Mouse (Mus musculus) forebrain, embryonic 11.5 days (tissue): ENCODE results near the gene Arid1b. TPM values are rescaled to one million over a fixed set of nuclear protein-coding genes. Genes with fewer than 3 reads are reported as not detected.

ENCODE experiments used
- ATAC-seq: fragments of 200-750 bp; cut with Nextera tagmentation; replicated peaks from 2 replicates; pipeline ENCODE4 v1.8.0; 2017; ENCODE audit warnings: moderate TSS enrichment; ENCODE audit not compliant: low FRiP score
- DNase-seq: peaks from one replicate; pipeline ENCODE4 v3.0.0-alpha.2; 2017; ENCODE audit warnings: low spot score
- H3K27ac ChIP-seq: fragments of 300-500 bp; sonication (generic); 2 replicates; pipeline ENCODE4 v1.5.1; 2014; ENCODE audit warnings: low read depth, low read length
- H3K27me3 ChIP-seq: fragments of 300-500 bp; sonication (generic); 2 replicates; pipeline ENCODE4 v1.6.1; 2014; ENCODE audit warnings: mild to moderate bottlenecking, low read length, mixed read lengths; ENCODE audit not compliant: control insufficient read depth, insufficient read depth
- H3K36me3 ChIP-seq: fragments of 300-500 bp; sonication (generic); 2 replicates; pipeline ENCODE4 v1.6.1; 2014; ENCODE audit warnings: mild to moderate bottlenecking, low read length, moderate library complexity, mixed read lengths; ENCODE audit not compliant: control insufficient read depth, insufficient read depth
- H3K4me1 ChIP-seq: fragments of 300-500 bp; sonication (generic); replicated peaks from 2 replicates; pipeline ENCODE4 v1.6.1; 2014; ENCODE audit warnings: low read length, mixed read lengths; ENCODE audit not compliant: control insufficient read depth, insufficient read depth
- H3K4me2 ChIP-seq: fragments of 300-500 bp; sonication (generic); 2 replicates; pipeline ENCODE4 v1.6.1; 2014; ENCODE audit warnings: low read depth, mild to moderate bottlenecking, low read length, moderate library complexity, mixed read lengths; ENCODE audit not compliant: severe bottlenecking
- H3K4me3 ChIP-seq: fragments of 300-500 bp; sonication (generic); 2 replicates; pipeline ENCODE4 v1.5.1; 2014; ENCODE audit warnings: low read depth, low read length
- H3K9ac ChIP-seq: fragments of 300-500 bp; sonication (generic); 2 replicates; pipeline ENCODE4 v1.6.1; 2014; ENCODE audit warnings: low read length
- H3K9me3 ChIP-seq: fragments of 300-500 bp; sonication (generic); 2 replicates; pipeline ENCODE4 v1.6.1; 2016; ENCODE audit warnings: low read length, mixed read lengths; ENCODE audit not compliant: control insufficient read depth
- WGBS: fragments of 180-500 bp; shearing (Covaris S2); extraction: QIAGEN DNeasy Blood & Tissue Kit; methylation state at CpG from one replicate; pipeline ENCODE4 v1.1.7; 2014; 5-methylcytosine and 5-hydroxymethylcytosine counted together
- polyA plus RNA-seq: library from polyadenylated mRNA; unstranded; fragments of >200 nt; fragmentation: Nextera tagmentation; extraction: Ambion mirVana; gene quantifications from 2 replicates; pipeline ENCODE4 v1.2.1, GENCODE M21; 2014

Arid1b gene
- polyA plus RNA-seq, 1 experiment from 2014 or later: 16.3 TPM

DNA sequence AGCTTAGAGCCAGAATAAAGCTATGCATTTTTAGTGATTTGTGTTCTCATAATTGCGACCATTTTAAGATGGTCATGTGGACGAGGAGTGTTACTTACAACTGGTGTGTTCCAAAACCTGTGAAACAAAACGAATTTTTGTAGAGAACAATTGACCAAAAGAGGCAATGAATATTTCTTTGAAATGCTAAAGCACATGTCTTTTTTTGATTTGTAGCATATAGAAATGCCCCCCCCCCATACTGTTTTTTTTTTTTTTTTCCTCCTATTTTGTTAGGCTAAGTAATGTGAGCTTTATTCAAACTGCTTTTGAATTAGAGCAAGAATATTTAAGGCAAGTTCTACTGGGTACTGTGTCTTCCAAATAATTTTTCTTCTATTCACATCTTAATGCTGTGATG, 3.8 kb downstream of the Arid1b start:
- H3K9ac ChIP-seq: no peak overlapping the region
- peaks cover 11% of the 10 kb centered on the region for H3K4me1 ChIP-seq
- no peak for DNase-seq
- WGBS: 37% methylated on average over 3 of the region's 3 CpGs
- H3K4me3 ChIP-seq: no peak overlapping the region
- H3K9me3 ChIP-seq: no peaks in the 10 kb centered on the region
- H3K27ac ChIP-seq: no peak overlapping the region
- no peak for ATAC-seq
- no peaks in the 10 kb centered on the region for H3K36me3 ChIP-seq
- H3K27me3 ChIP-seq: no peaks in the 10 kb centered on the region
- 0 out of 2 replicates have a peak overlapping the region, but pooled peaks have one; percentile 18 for H3K4me2 ChIP-seq

DNA sequence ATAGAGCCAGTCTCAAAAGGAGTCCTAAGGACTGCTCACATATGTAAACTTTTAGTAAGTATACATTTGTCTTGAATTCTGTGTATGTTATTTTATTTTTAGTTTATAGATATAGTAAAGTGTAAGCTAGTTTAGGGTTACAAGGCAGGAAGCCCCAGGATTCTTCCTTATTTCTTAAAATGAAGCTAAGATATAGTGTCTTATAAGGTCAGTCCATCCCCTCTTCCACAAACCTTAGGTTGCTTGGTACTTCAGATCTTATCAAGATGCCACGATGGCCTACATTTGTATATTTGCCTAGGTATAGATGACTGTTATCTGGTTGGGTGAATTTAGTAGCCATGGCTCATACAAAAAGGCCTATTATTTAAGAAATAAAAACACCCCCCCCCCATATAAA, 5.1 kb downstream of the Arid1b start:
- no peak overlapping the region for H3K4me2 ChIP-seq
- no peaks in the 10 kb centered on the region for H3K36me3 ChIP-seq
- no peaks in the 10 kb centered on the region for H3K9me3 ChIP-seq
- WGBS: 85% methylated on average over 1 of the region's 1 CpGs
- H3K4me1 ChIP-seq: peaks cover 7% of the 10 kb centered on the region
- DNase-seq (no peak), ATAC-seq (no peak)
- H3K27ac ChIP-seq: no peak overlapping the region
- no peaks in the 10 kb centered on the region for H3K27me3 ChIP-seq
- no peak overlapping the region for H3K4me3 ChIP-seq
- no peak overlapping the region for H3K9ac ChIP-seq

DNA sequence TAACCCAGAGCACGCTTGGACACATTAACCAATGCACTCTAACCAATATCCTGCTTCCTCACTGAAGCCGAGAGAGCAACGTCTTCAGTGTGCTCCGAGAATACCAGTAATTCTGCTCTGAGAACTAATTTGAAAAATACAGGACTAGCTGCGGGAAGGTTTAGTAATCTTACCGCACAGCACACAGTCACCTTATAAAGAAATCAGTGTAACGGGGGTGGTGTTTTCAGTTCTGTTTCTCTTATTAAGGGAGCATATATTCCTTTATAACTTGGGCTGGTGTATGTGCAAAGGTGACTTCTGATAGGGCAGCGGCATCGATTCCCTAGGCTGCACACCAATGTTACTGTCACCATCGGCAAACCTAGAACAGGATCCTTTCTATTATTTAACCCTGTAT, 5.9 kb downstream of the Arid1b start:
- DNase-seq (no peak), ATAC-seq (no peak)
- 68% methylated on average over 10 of the region's 10 CpGs for WGBS
- Histone ChIP-seq H3K4me1 (peaks cover 7% of the 10 kb centered on the region), H3K27ac (no peak overlapping the region), H3K4me3 (no peak overlapping the region), H3K9me3 (no peaks in the 10 kb centered on the region), H3K4me2 (no peak overlapping the region), H3K9ac (no peak overlapping the region), H3K36me3 (no peaks in the 10 kb centered on the region), H3K27me3 (no peaks in the 10 kb centered on the region)

DNA sequence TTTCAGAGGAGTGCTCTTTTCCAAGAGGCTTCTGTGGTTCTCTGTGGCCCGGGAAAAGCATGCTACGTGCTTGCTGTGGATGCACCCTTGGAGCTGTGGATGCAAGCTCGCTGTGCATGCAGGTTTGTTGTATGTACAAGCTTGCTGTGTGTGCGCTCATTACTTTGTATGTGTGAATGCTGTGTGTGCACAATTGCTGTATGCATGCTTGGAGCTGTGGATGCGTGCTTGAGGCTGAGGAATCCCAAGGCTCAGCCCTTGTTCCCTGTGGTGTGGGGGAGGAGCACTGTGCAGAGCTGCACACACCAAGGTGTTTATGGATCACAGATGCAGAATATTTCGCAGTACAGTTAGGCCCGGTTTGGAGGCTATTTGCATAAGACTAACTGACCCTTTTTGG, 6.7 kb downstream of the Arid1b start:
- Histone ChIP-seq H3K4me2 (no peak overlapping the region), H3K9ac (no peak overlapping the region)

DNA sequence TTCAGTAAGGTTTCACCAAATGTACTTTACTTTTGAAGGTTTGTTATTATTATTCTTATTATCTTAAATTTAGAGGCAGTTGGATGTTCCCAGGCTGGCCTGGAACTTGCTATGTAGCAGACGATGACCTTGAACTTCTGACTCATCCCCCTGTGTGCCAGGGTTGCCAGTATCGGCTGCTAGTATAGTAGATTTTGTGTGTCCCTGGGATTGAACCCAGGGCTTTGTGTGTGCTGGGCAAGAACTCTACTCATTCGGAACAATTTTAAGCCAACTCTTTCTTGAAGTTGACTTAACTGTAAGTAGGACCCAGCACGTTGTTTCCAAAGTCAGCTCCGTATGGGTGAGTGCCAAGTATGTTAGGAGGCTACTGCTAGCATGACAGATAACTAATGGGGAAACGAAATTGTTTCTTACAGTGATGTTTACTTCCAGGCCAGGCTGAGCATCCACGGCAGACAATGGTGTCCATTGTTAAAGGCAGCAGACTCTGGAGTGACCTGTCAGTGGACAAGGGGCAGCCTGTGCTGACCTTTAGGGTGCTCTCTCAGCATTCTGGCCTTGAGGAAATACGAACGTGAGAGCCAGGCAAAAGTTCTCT, 7.5 kb downstream of the Arid1b start:
- no peak overlapping the region for H3K4me3 ChIP-seq
- no peak overlapping the region for H3K27ac ChIP-seq
- ATAC-seq (no peak), DNase-seq (no peak)
- WGBS: 49% methylated on average over 9 of the region's 9 CpGs
- H3K27me3 ChIP-seq: no peaks in the 10 kb centered on the region
- H3K9me3 ChIP-seq: no peaks in the 10 kb centered on the region
- H3K4me1 ChIP-seq: peaks cover 10% of the 10 kb centered on the region
- no peak overlapping the region for H3K4me2 ChIP-seq
- H3K36me3 ChIP-seq: no peaks in the 10 kb centered on the region
- H3K9ac ChIP-seq: no peak overlapping the region

More for the DNA sequence above, 6.7 kb downstream of the Arid1b start:
- WGBS: 50% methylated on average over 7 of the region's 7 CpGs
- Histone ChIP-seq H3K36me3 (no peaks in the 10 kb centered on the region), H3K9me3 (no peaks in the 10 kb centered on the region), H3K27ac (no peak overlapping the region), H3K27me3 (no peaks in the 10 kb centered on the region), H3K4me3 (no peak overlapping the region), H3K4me1 (peaks cover 7% of the 10 kb centered on the region)
- no peak for ATAC-seq
- no peak for DNase-seq

DNA sequence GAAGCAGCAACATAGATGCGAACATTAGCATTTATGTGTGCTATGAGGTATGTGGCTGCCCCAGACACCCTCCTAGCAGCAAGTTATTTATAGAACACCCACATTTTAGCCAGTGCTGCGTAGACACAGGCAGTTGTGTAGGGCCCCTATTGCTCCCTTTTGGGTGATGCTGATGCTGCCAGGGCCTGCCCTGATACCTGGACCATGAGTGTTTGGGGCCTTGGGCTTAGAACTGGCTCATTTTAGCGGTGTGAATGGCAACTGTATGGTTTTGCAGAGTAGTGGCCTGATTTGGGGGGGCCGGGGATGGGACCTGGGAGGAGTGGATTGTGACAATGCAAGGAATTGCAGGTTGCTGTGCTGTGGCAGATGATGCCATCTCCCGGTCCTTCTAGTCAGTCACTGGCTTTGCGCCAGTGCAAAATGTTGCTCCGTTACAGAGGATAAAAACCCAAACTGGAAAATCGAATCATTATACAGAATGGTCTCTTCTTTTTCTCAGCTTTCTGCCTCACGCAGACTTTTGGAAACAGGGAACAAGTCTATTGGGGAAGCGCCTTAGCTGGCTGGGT, 8.9 kb downstream of the Arid1b start:
- no peak overlapping the region for H3K9ac ChIP-seq
- H3K4me2 ChIP-seq: no peak overlapping the region
- ATAC-seq: no peak
- no peaks in the 10 kb centered on the region for H3K27me3 ChIP-seq
- no peak overlapping the region for H3K4me3 ChIP-seq
- no peaks in the 10 kb centered on the region for H3K36me3 ChIP-seq
- no peaks in the 10 kb centered on the region for H3K9me3 ChIP-seq
- H3K4me1 ChIP-seq: peaks cover 20% of the 10 kb centered on the region
- no peak overlapping the region for H3K27ac ChIP-seq
- DNase-seq: peak; percentile 44
- WGBS: 87% methylated on average over 10 of the region's 10 CpGs

DNA sequence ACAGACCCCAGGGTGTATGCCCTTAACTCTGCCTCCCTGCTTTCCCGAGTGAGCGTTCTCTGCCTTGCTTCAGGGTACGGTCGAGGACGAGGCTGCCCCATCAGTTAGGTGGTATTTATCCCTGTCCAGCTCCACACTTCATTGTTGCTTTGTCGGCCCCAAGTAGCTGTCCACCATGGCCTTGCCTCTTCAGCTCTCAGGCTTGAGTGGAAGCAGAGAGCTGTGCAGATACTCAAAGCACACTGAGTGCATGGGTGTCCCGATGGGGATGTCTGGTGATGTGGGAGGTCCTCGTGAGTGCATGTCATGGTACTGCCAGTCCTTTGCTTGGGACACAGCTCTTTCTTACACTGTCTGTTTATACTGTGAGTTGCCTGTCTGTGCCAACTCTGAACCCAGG, 10.1 kb downstream of the Arid1b start:
- Histone ChIP-seq H3K4me3 (no peak overlapping the region), H3K9me3 (no peaks in the 10 kb centered on the region), H3K27ac (no peak overlapping the region), H3K9ac (no peak overlapping the region), H3K4me2 (no peak overlapping the region), H3K36me3 (no peaks in the 10 kb centered on the region), H3K4me1 (peaks cover 30% of the 10 kb centered on the region), H3K27me3 (no peaks in the 10 kb centered on the region)
- WGBS: 58% methylated on average over 8 of the region's 8 CpGs
- ATAC-seq: no peak
- peak; percentile 48 for DNase-seq

DNA sequence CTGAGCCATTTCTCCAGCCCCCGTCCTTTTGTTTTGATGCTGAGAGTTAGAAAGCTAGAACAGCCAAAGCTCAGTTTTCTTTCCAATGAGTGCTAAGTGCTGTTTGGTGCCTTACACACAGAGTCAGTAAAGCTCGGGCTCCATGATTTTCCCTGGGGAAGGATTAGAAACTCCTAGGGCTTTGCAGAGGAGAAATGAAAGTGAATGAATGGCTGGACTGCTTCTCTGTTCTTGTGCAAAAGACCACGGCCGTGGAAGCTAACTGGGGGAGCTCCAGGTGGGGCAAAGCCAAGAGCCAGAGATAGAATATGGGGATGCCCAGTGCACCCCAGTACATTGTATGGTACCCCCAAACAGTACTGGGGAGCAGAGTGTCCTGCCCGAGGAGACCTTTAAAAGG, 10.6 kb downstream of the Arid1b start:
- DNase-seq (no peak), ATAC-seq (no peak)
- Histone ChIP-seq H3K9ac (no peak overlapping the region), H3K4me3 (no peak overlapping the region), H3K36me3 (no peaks in the 10 kb centered on the region), H3K4me1 (peaks cover 32% of the 10 kb centered on the region), H3K9me3 (no peaks in the 10 kb centered on the region), H3K4me2 (no peak overlapping the region), H3K27ac (no peak overlapping the region), H3K27me3 (no peaks in the 10 kb centered on the region)
- 37% methylated on average over 5 of the region's 5 CpGs for WGBS

DNA sequence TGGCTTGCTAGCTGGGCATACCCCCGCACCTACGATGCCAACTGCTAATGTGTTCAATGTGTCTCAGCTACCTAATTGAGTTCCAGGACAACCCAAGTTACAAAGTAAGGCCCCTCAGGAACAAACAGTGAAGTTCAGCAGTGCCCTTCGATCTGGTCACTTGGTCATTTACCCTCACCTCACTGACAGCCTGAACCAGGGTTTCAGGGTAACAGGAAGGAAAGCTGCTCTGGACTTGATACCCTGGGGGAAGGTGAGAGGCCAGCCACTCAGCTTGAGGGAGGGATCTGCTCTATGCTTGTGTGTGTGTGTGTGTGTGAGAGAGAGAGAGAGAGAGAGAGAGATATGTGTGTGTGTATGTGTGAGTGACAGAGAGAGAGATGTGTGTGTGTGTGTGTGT, 11.2 kb downstream of the Arid1b start:
- H3K27me3 ChIP-seq: no peaks in the 10 kb centered on the region
- H3K36me3 ChIP-seq: no peaks in the 10 kb centered on the region
- H3K27ac ChIP-seq: no peak overlapping the region
- no peak overlapping the region for H3K4me3 ChIP-seq
- H3K4me2 ChIP-seq: no peak overlapping the region
- no peak overlapping the region for H3K9ac ChIP-seq
- WGBS: 81% methylated on average over 3 of the region's 3 CpGs
- no peak for ATAC-seq
- peaks cover 32% of the 10 kb centered on the region for H3K4me1 ChIP-seq
- DNase-seq: peak; percentile 46
- no peaks in the 10 kb centered on the region for H3K9me3 ChIP-seq
